ENCODE assay signal across 27 mouse cellular contexts in the genomic region with DNA sequence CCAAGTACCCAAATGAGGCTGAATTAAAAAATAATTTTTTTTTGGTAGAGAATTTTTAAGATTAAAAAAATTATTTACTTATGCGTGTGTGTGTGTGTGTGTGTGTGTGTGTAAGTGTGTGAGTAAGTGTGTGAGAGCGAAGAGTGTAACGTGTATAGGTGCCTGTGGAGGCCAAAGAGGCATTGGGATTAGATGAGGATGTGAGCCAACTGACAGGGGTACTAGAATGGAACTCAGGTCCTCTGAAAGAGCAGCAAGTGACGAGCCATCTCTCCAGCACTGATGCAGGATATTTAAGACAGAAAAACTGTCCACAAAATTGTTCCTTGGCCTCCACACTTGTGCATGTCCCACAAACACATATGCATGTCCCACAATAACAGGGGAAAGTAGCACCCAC.
"Had no signal": no experiment of that assay in that cellular context is flagged by ENCODE, and none has a peak within 500 bp of the region (broad histone marks: within the 10 kb centered on the region; RNA-seq: fewer than 3 reads in every experiment).

No protein-coding gene starts in this region.

- H3K4me2 ChIP-seq: embryonic facial prominence, embryonic 12.5 days; embryonic facial prominence, embryonic 13.5 days; embryonic facial prominence, embryonic 15.5 days; forebrain, embryonic 12.5 days; forebrain, embryonic 13.5 days; forebrain, embryonic 15.5 days had no signal

- H3K4me1 ChIP-seq: embryonic facial prominence, embryonic 10.5 days; embryonic facial prominence, embryonic 12.5 days; embryonic facial prominence, embryonic 13.5 days; embryonic facial prominence, embryonic 15.5 days; forebrain, embryonic 12.5 days; forebrain, embryonic 13.5 days; forebrain, embryonic 15.5 days had no signal

- H3K9ac ChIP-seq: embryonic facial prominence, embryonic 12.5 days; embryonic facial prominence, embryonic 13.5 days; embryonic facial prominence, embryonic 15.5 days; forebrain, embryonic 12.5 days; forebrain, embryonic 13.5 days; forebrain, embryonic 15.5 days; forebrain, postnatal 0 days had no signal

- H3K27ac ChIP-seq: embryonic facial prominence, embryonic 10.5 days; embryonic facial prominence, embryonic 12.5 days; embryonic facial prominence, embryonic 13.5 days; embryonic facial prominence, embryonic 15.5 days; forebrain, embryonic 12.5 days; forebrain, embryonic 13.5 days; forebrain, embryonic 15.5 days; gastrocnemius, adult 2 months; heart, adult 2 months had no signal

- H3K36me3 ChIP-seq: embryonic facial prominence, embryonic 10.5 days; embryonic facial prominence, embryonic 12.5 days; embryonic facial prominence, embryonic 13.5 days; embryonic facial prominence, embryonic 15.5 days; forebrain, embryonic 12.5 days; forebrain, embryonic 15.5 days had no signal

- H3K4me3 ChIP-seq: embryonic facial prominence, embryonic 10.5 days; embryonic facial prominence, embryonic 12.5 days; embryonic facial prominence, embryonic 13.5 days; embryonic facial prominence, embryonic 15.5 days; erythroblast, embryonic 14.5 days; forebrain, embryonic 12.5 days; forebrain, embryonic 13.5 days; forebrain, embryonic 15.5 days; gastrocnemius, adult 2 months; heart, adult 2 months had no signal

- H3K27me3 ChIP-seq: embryonic facial prominence, embryonic 12.5 days; embryonic facial prominence, embryonic 13.5 days; embryonic facial prominence, embryonic 15.5 days; forebrain, embryonic 12.5 days; forebrain, embryonic 13.5 days; forebrain, embryonic 15.5 days had no signal

- ATAC-seq: forebrain, embryonic 13.5 days; forebrain, embryonic 14.5 days; forebrain, embryonic 15.5 days; forebrain, postnatal 0 days had no signal

- DNase-seq: cerebellum, adult 18-20 months; cerebellum, adult 2 months; cerebellum, adult 8-10 months; cerebellum, adult 9-10 months; cerebellum, adult 9-11 months; cerebellum, postnatal 10 days; cerebellum, postnatal 14 days; cerebellum, postnatal 25 days; cerebellum, postnatal 36 days; embryo, embryonic 11 days; forebrain, postnatal 0 days; gastrocnemius, adult 2 months; gastrocnemius, postnatal 10 days; gastrocnemius, postnatal 14 days; gastrocnemius, postnatal 25 days; gastrocnemius, postnatal 36 days; heart, adult 18-20 months; heart, adult 2 months had no signal
